Mouse (Mus musculus) forebrain, embryonic 10.5 days (tissue): Measurements from ENCODE around the gene Olfr981. TPM values are rescaled to one million over a fixed set of nuclear protein-coding genes. Genes with fewer than 3 reads are reported as not detected.
"Not testable (repeated sequence)": the region's sequence is repeated elsewhere in the genome, so short reads cannot be mapped to it uniquely, and the experiment has no call there.

ENCODE experiments used
- DNase-seq: peaks from one replicate; pipeline ENCODE4 v3.0.0-alpha.2; 2017; ENCODE audit warnings: low spot score; ENCODE audit errors: extremely low spot score
- H3K27ac ChIP-seq: fragments of 300-500 bp; sonication (generic); 2 replicates; pipeline ENCODE4 v1.5.1; 2016; ENCODE audit warnings: mild to moderate bottlenecking
- H3K27me3 ChIP-seq: fragments of 300-500 bp; sonication (generic); 2 replicates; pipeline ENCODE4 v1.6.1; 2016; ENCODE audit warnings: mild to moderate bottlenecking; ENCODE audit not compliant: poor library complexity, severe bottlenecking
- H3K36me3 ChIP-seq: fragments of 300-500 bp; sonication (generic); replicated peaks from 2 replicates; pipeline ENCODE4 v1.6.1; 2016; ENCODE audit warnings: mild to moderate bottlenecking, moderate library complexity
- H3K4me1 ChIP-seq: fragments of 300-500 bp; sonication (generic); 2 replicates; pipeline ENCODE4 v1.6.1; 2016
- H3K4me3 ChIP-seq: fragments of 300-500 bp; sonication (generic); 2 replicates; pipeline ENCODE4 v1.5.1; 2016; ENCODE audit warnings: mild to moderate bottlenecking, moderate library complexity
- H3K9me3 ChIP-seq: fragments of 300-500 bp; sonication (generic); 2 replicates; pipeline ENCODE4 v1.6.1; 2016; ENCODE audit warnings: mild to moderate bottlenecking, moderate library complexity
- WGBS: fragments of 180-500 bp; shearing (Covaris S2); methylation state at CpG from one replicate; pipeline ENCODE4 v1.1.7; 2016; 5-methylcytosine and 5-hydroxymethylcytosine counted together
- polyA plus RNA-seq: library from polyadenylated mRNA; unstranded; fragments of >200 nt; fragmentation: Nextera tagmentation; extraction: Ambion mirVana; gene quantifications from 2 replicates; pipeline ENCODE4 v1.2.1, GENCODE M21; 2016

Olfr981 gene
- polyA plus RNA-seq, result not detected in 2 replicates

- Histone ChIP-seq H3K4me1 (no peaks in the 10 kb centered on the region), H3K36me3 (no peaks in the 10 kb centered on the region), H3K9me3 (no peaks in the 10 kb centered on the region), H3K27me3 (no peaks in the 10 kb centered on the region), H3K4me3 (no peak within 1 kb of the TSS), H3K27ac (no peak within 1 kb of the TSS)
- 72% methylated on average over 2 of the region's 2 CpGs for WGBS
- DNase-seq, result no peak
These were observed at the start of gene Olfr981 for GRCm38 (mm10) chr9:40021164-40021563. Gene Olfr981 (plus strand): TSS chr9:40021464.

- not testable (repeated sequence) for H3K27ac ChIP-seq, DNase-seq, H3K36me3 ChIP-seq, H3K4me3 ChIP-seq, H3K27me3 ChIP-seq, H3K9me3 ChIP-seq, H3K4me1 ChIP-seq
- 89% methylated on average over 1 of the region's 1 CpGs for WGBS
These were observed 44.6 kb upstream of the Olfr981 start for GRCm38 (mm10) chr9:39976581-39977145.

DNA sequence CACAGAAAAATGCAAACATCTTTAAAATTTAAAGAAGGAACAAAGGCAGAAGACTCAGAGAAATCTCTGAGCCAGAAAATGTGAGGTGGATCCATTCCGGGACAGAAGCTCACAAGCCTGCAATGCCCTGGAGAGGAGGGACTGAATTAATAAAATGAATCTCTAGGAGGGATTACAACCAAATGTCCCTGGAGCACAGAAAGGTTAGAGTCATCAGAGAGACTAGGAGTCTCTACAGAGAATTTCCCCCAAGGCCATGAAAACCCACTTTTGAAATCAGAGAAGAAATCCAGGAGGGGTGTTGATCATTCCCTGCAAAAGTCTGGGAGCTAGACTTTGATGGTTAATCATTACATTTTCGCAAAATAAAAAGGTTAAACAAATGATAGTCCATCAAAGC is 29.5 kb upstream of the Olfr981 start, which contains the start of gene Olfr978:
Olfr978 (plus strand) TSS at position 301 of the 400 bp plus-strand sequence.
- Histone ChIP-seq H3K4me1 (no peaks in the 10 kb centered on the region), H3K36me3 (no peaks in the 10 kb centered on the region), H3K27me3 (no peaks in the 10 kb centered on the region), H3K27ac (no peak within 1 kb of the TSS), H3K4me3 (no peak within 1 kb of the TSS), H3K9me3 (no peaks in the 10 kb centered on the region)
- DNase-seq, result no peak
- 76% methylated on average over 2 of the region's 2 CpGs for WGBS

DNA sequence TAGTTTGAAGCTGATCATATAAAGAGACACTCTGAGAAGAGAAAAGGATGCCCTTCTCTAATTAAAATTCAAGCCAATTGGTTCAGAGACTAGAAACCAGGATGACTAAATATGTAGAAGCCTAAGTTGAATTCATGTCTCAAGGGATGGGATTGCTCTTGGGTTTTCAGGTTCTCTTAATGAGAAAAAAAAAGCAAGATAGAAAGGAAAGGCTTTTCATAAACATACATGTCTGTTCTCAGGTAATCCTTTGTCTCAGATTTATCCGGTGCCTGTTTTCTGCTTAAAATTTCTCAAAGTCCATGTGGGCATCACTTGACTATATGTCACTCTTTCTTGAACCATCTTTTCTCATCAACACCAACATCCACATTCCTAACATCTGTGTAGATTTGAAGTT is 17.9 kb upstream of the Olfr981 start, which contains the start of gene Olfr979:
Olfr979 (minus strand) TSS at position 101 of the 400 bp plus-strand sequence.
- no peaks in the 10 kb centered on the region for H3K27me3 ChIP-seq
- no peaks in the 10 kb centered on the region for H3K4me1 ChIP-seq
- no peak within 1 kb of the TSS for H3K27ac ChIP-seq
- 91% methylated on average over 1 of the region's 1 CpGs for WGBS
- H3K36me3 ChIP-seq, result no peaks in the 10 kb centered on the region
- H3K9me3 ChIP-seq, result no peaks in the 10 kb centered on the region
- DNase-seq, result no peak
- no peak within 1 kb of the TSS for H3K4me3 ChIP-seq

- 90% methylated on average over 1 of the region's 1 CpGs for WGBS
These were observed 11.8 kb upstream of the Olfr981 start, which contains the start of gene Olfr980 for GRCm38 (mm10) chr9:40009482-40009881. Gene Olfr980 (minus strand): TSS chr9:40009582.

DNA sequence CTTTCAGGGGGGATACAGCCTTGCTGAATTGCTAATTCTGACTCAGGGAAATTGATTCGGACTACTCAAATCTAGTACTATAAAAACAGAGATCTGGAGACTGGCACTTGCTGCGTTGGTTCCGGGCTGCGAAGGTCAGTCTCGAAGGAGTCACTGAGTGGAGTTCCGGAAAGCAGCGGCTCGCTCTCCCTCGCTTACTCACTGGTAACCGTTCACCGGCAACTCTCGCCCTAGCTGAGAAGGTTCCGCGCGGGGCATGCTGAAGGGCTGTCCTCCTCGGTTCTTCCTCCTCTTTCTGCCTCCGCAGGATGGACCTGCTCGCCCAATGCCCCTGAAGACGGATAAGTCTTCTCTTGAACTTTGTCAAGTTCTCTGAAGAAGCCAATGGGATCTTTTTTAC is 28.9 kb downstream of the Olfr981 start:
- Histone ChIP-seq H3K27ac (no peak overlapping the region), H3K9me3 (no peaks in the 10 kb centered on the region), H3K4me1 (no peaks in the 10 kb centered on the region), H3K27me3 (no peaks in the 10 kb centered on the region), H3K4me3 (no peak overlapping the region), H3K36me3 (no peaks in the 10 kb centered on the region)
- WGBS, result 94% methylated on average over 19 of the region's 19 CpGs
- DNase-seq, result no peak

More at GRCm38 (mm10) chr9:40009482-40009881, 11.8 kb upstream of the Olfr981 start, which contains the start of gene Olfr980:
- no peak for DNase-seq
- no peaks in the 10 kb centered on the region for H3K9me3 ChIP-seq
- H3K36me3 ChIP-seq, result no peaks in the 10 kb centered on the region
- no peaks in the 10 kb centered on the region for H3K4me1 ChIP-seq
- H3K27me3 ChIP-seq, result no peaks in the 10 kb centered on the region
- no peak within 1 kb of the TSS for H3K27ac ChIP-seq
- H3K4me3 ChIP-seq, result no peak within 1 kb of the TSS

DNA sequence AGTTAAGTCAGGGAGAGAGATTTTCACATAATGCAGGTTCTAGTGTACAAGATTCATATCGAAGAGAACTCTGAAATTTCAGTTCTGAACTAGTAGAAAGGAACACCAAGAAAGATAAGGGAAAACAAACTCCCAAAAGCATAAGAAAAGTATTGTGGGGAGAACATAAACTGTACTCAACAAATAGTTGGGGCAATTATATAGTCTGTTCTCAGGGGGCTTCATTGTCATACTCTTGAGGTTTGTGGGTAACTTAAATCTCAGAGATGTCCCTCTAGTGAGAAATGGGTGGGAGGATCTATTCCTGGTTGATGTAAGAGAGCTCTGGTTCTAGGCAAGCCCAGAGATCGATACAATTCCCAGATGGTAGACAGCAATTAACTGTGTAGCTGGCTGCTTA is 52.3 kb downstream of the Olfr981 start, which contains the start of gene Olfr982:
Olfr982 (plus strand) TSS at position 301 of the 400 bp plus-strand sequence.
- H3K27me3 ChIP-seq, result no peaks in the 10 kb centered on the region
- WGBS, result 86% methylated on average over 2 of the region's 2 CpGs
- H3K4me1 ChIP-seq, result no peaks in the 10 kb centered on the region
- H3K27ac ChIP-seq, result no peak within 1 kb of the TSS
- no peak for DNase-seq
- no peaks in the 10 kb centered on the region for H3K36me3 ChIP-seq
- H3K4me3 ChIP-seq, result no peak within 1 kb of the TSS
- no peaks in the 10 kb centered on the region for H3K9me3 ChIP-seq

Other genes starting within 250 kb of the Olfr981 start
- not detected in 2 replicates for gene Olfr968, start 238.2 kb upstream of the Olfr981 start, polyA plus RNA-seq
- not detected in 2 replicates for gene Olfr969, start 230.5 kb upstream of the Olfr981 start, polyA plus RNA-seq
- gene Olfr970, start 212.6 kb upstream of the Olfr981 start, polyA plus RNA-seq, result not detected in 2 replicates
- gene Olfr971, start 184.6 kb upstream of the Olfr981 start, polyA plus RNA-seq, result not detected in 2 replicates
- not detected in 2 replicates for gene Olfr972, start 155.0 kb upstream of the Olfr981 start, polyA plus RNA-seq
- gene Olfr229, start 114.1 kb upstream of the Olfr981 start, polyA plus RNA-seq, result not detected in 2 replicates
- gene Olfr974, start 84.0 kb upstream of the Olfr981 start, polyA plus RNA-seq, result not detected in 2 replicates
- not detected in 2 replicates for gene Olfr975, start 69.4 kb upstream of the Olfr981 start, polyA plus RNA-seq
- gene Olfr976, start 60.3 kb upstream of the Olfr981 start, polyA plus RNA-seq, result not detected in 2 replicates
- gene Olfr978, start 29.4 kb upstream of the Olfr981 start, polyA plus RNA-seq, result not detected in 2 replicates
- gene Olfr979, start 18.0 kb upstream of the Olfr981 start, polyA plus RNA-seq, result not detected in 2 replicates
- not detected in 2 replicates for gene Olfr980, start 11.9 kb upstream of the Olfr981 start, polyA plus RNA-seq
- gene Olfr982, start 52.4 kb downstream of the Olfr981 start, polyA plus RNA-seq, result not detected in 2 replicates
- gene Olfr983, start 72.1 kb downstream of the Olfr981 start, polyA plus RNA-seq, result not detected in 2 replicates
- not detected in 2 replicates for gene Olfr984, start 92.7 kb downstream of the Olfr981 start, polyA plus RNA-seq
- not detected in 2 replicates for gene Olfr985, start 108.7 kb downstream of the Olfr981 start, polyA plus RNA-seq
- gene Tmem225, start 126.7 kb downstream of the Olfr981 start, polyA plus RNA-seq, result not detected in 2 replicates
- not detected in 2 replicates for gene Olfr986, start 159.5 kb downstream of the Olfr981 start, polyA plus RNA-seq
- 7.5 and 8.1 TPM in 2 replicates for gene Zfp202, start 170.9 kb downstream of the Olfr981 start, polyA plus RNA-seq
- 1.2 and 2.2 TPM in 2 replicates for gene Scn3b, start 247.8 kb downstream of the Olfr981 start, polyA plus RNA-seq